Mouse (Mus musculus): ENCODE data around the gene Etl4. TPM values are rescaled to one million over a fixed set of nuclear protein-coding genes. Genes with fewer than 3 reads are reported as not detected.

Etl4 gene
- polyA plus RNA-seq (2015; fragmentation: Nextera tagmentation; extraction: Ambion mirVana), result 7.2 and 10.6 TPM in 2 replicates

DNA sequence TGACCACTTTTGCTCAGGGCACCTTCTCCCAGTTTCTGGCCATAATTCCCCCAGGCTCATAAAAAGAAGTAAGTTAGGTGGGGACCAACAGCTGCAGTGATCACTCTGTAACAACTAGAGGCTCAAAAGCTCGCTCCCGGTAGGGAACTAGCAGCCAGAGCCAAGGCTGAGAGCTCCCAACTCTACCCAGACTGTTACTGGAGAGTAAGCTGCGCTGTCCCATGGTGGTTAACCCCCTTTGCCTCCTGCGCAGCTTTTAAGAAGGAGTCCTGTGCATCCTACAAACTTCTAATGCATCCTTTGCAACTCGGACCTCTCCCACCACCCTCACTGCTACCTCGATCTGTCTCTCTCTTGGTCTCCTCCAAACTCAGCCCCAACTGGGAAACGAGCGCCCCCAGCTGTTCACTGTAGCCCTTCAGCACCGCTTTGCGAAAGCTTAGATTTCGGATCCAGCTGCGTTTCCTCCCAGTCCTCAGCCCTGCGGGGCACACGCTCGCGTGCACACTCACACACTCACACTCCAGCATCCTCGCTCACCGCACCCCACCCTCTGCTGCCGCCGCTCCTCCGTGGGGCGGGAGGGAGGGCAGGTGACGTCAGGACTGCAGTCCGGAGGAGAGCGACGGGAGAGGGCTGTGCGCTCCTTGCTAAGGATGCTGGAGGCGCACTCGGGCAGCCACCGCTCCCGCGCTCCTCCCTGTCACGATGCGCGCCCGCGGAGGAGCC lies at the start of gene Etl4:
Gene Etl4, plus strand, starts transcription at position 610 of the 729 bp plus-strand sequence.
- H3K4me1 ChIP-seq, result peaks cover 22% of the 10 kb centered on the region
- peaks cover 20% of the 10 kb centered on the region for H3K27me3 ChIP-seq (replicated peaks)
- no peaks in the 10 kb centered on the region for H3K36me3 ChIP-seq
- H3K4me3 ChIP-seq (replicated peaks), result peak within 1 kb of the TSS; percentile 64
- ATAC-seq (ENCODE audit: low FRiP score), result peak; percentile 94
- WGBS, result under 1% methylated on average over 37 of the region's 37 CpGs
- no peaks in the 10 kb centered on the region for H3K9me3 ChIP-seq (replicated peaks)
- peak within 1 kb of the TSS; percentile 98 for H3K4me2 ChIP-seq
- peak within 1 kb of the TSS; percentile 47 for H3K9ac ChIP-seq (replicated peaks)
- H3K27ac ChIP-seq (replicated peaks), result no peak within 1 kb of the TSS

DNA sequence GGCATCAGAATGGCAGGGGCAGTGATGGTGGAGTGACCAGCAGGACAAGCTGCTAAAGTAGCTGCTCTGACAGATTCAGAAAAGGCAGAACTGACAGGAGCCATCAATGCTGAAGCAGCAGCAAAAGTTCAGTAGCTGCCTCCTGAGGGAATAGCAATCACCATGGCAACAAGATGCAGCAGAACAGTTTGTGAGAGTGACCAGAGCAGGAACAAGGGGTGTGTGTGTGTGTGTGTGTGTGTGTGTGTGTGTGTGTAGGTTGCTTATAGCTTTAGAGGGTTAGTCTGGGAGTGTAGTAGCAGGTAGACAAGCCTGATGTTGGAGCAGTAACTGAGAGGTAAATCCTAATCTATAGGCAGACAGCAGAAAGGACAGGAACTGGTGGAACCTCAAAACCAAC lies 40.4 kb upstream of the Etl4 start:
- Histone ChIP-seq H3K4me3 (replicated peaks) (no peak overlapping the region), H3K9me3 (replicated peaks) (no peaks in the 10 kb centered on the region), H3K27ac (replicated peaks) (no peak overlapping the region), H3K4me2 (no peak overlapping the region), H3K27me3 (replicated peaks) (no peaks in the 10 kb centered on the region), H3K9ac (replicated peaks) (no peak overlapping the region), H3K4me1 (no peaks in the 10 kb centered on the region), H3K36me3 (no peaks in the 10 kb centered on the region)
- ATAC-seq (ENCODE audit: low FRiP score), result no peak

DNA sequence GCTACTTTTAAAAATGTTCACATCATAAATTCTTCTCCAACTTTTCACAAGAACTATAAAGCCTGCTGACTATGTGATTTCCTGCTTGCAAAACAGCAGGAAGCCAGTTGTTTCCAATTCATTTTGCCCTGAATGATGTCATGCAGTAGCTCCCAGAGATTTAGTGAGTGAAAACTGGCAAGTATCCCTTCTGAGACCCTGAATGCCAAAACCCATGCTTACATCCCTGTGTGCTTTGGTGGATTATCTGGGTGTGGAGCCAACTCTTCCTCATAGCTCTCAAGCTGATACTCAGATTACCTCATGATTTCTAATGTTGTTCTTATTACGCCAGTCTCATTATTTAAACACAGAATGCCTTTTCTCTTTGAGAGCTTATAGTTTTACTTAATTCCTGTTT lies 37.7 kb upstream of the Etl4 start:
- Histone ChIP-seq H3K36me3 (no peaks in the 10 kb centered on the region), H3K9me3 (replicated peaks) (no peaks in the 10 kb centered on the region), H3K4me1 (no peaks in the 10 kb centered on the region), H3K9ac (replicated peaks) (no peak overlapping the region), H3K27ac (replicated peaks) (no peak overlapping the region), H3K4me2 (no peak overlapping the region), H3K27me3 (replicated peaks) (no peaks in the 10 kb centered on the region), H3K4me3 (replicated peaks) (no peak overlapping the region)
- no peak for ATAC-seq (ENCODE audit: low FRiP score)
- 82% methylated on average over 1 of the region's 1 CpGs for WGBS

- no peaks in the 10 kb centered on the region for H3K36me3 ChIP-seq
- no peaks in the 10 kb centered on the region for H3K4me1 ChIP-seq
- H3K27ac ChIP-seq (replicated peaks), result no peak overlapping the region
- H3K9me3 ChIP-seq (replicated peaks), result no peaks in the 10 kb centered on the region
- H3K4me2 ChIP-seq, result no peak overlapping the region
- no peak overlapping the region for H3K4me3 ChIP-seq (replicated peaks)
- H3K9ac ChIP-seq (replicated peaks), result no peak overlapping the region
- 51% methylated on average over 4 of the region's 4 CpGs for WGBS
- H3K27me3 ChIP-seq (replicated peaks), result no peaks in the 10 kb centered on the region
- ATAC-seq (ENCODE audit: low FRiP score), result no peak
Measured at GRCm38 (mm10) chr2:19890875-19891274, 18.7 kb upstream of the Etl4 start.

DNA sequence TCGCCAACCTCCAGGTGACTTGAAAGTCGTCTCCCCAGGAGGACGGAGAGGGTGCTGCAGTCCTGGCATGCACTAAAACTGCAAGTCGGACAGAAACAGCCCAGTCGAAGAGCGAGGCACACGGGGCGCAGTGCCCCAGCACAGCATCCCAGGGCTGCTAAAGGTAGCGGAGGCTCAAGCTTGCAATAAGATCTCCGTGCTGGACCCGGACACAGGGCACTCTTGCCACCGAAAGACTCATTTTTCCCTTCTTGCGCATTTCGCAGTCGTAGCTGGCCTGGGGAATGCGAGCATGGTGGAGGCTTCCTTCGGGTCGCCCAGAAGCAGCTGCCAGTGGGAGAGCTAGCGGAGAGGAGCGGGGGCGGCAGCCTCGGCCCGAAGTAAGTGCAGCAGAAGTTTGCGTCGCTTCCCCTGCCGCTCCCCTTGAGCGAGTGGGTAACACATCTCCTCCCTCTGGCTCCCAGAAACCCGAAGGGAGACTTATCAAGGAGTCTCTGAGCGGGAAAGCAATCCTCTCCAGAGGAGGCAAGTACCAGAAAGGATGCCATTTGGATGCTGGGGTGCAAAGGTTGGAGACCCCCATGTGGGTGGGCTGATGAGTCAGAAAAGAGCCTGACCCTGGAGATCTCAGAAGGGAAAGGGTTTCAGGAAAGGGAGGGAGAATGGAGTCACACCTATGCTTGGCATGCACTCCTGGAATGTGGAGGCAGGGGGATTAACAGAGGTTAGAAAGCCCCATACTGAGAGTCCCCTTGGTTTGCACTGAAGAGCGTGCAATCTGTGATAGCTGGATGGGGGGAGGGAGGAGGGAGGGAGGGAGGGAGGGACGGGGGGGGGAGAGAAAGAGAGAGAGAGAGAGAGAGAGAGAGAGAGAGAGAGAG lies 560 bp downstream of the Etl4 start:
- Histone ChIP-seq H3K4me1 (peaks cover 22% of the 10 kb centered on the region), H3K4me3 (replicated peaks) (peak overlapping the region; percentile 64), H3K27me3 (replicated peaks) (peaks cover 20% of the 10 kb centered on the region), H3K4me2 (peak overlapping the region; percentile 98), H3K36me3 (no peaks in the 10 kb centered on the region), H3K9me3 (replicated peaks) (no peaks in the 10 kb centered on the region), H3K27ac (replicated peaks) (no peak overlapping the region), H3K9ac (replicated peaks) (peak overlapping the region; percentile 47)
- WGBS, result under 1% methylated on average over 30 of the region's 31 CpGs
- peak; percentile 73 for ATAC-seq (ENCODE audit: low FRiP score)

DNA sequence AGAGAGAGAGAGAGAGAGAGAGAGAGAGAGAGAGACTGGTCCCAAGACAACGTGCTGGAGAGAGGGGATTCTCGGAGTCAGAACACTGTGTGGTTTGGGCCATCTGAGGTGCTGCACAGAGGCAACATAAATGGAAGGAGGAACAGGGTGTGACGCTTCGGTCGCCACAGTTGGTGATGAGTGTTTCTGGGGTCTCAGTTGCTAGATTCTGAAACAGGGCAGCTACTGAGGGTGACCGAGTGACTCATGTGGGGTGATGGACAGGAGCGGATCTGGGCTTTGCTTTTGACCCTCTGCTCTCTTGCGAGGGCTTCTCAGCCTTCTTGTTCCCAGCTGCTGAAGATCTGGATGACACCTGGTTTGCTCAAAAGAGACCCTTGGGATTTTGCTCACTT lies 1.2 kb downstream of the Etl4 start:
- Histone ChIP-seq H3K27ac (replicated peaks) (no peak overlapping the region), H3K36me3 (no peaks in the 10 kb centered on the region), H3K4me3 (replicated peaks) (peak overlapping the region; percentile 30), H3K27me3 (replicated peaks) (peaks cover 20% of the 10 kb centered on the region), H3K4me2 (peak overlapping the region; percentile 98), H3K9me3 (replicated peaks) (no peaks in the 10 kb centered on the region), H3K4me1 (peaks cover 22% of the 10 kb centered on the region), H3K9ac (replicated peaks) (no peak overlapping the region)
- ATAC-seq (ENCODE audit: low FRiP score), result no peak
- 2% methylated on average over 8 of the region's 8 CpGs for WGBS

- H3K27ac ChIP-seq (replicated peaks), result no peak overlapping the region
- WGBS, result 29% methylated on average over 6 of the region's 6 CpGs
- no peaks in the 10 kb centered on the region for H3K9me3 ChIP-seq (replicated peaks)
- no peak for ATAC-seq (ENCODE audit: low FRiP score)
- H3K4me1 ChIP-seq, result no peaks in the 10 kb centered on the region
- H3K9ac ChIP-seq (replicated peaks), result no peak overlapping the region
- no peaks in the 10 kb centered on the region for H3K36me3 ChIP-seq
- H3K4me3 ChIP-seq (replicated peaks), result no peak overlapping the region
- H3K4me2 ChIP-seq, result no peak overlapping the region
- H3K27me3 ChIP-seq (replicated peaks), result no peaks in the 10 kb centered on the region; the same call in 1 of the 2 replicates
Measured at GRCm38 (mm10) chr2:19919190-19919589, 9.6 kb downstream of the Etl4 start.

DNA sequence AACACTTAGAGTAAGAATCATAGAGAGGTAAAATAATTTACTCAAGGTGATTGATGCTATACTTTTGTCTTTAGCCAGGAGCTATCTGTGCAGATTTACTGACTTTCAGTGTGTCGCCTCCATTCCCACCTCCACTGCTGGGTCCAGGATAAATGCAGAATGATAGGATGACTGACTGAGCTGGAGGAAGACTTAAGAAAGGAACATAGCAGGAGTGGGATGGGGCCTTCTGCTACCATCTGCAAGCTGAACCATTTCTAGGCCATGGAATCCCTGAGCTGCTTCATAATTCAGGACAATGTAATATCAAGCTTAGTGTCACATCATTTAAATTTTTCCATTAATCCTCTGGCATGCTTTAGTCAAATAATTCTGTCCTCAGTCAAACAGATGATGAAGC lies 20.4 kb downstream of the Etl4 start:
- no peaks in the 10 kb centered on the region for H3K36me3 ChIP-seq
- no peak overlapping the region for H3K9ac ChIP-seq (replicated peaks)
- ATAC-seq (ENCODE audit: low FRiP score), result no peak
- no peaks in the 10 kb centered on the region for H3K27me3 ChIP-seq (replicated peaks)
- no peaks in the 10 kb centered on the region for H3K4me1 ChIP-seq
- no peak overlapping the region for H3K4me2 ChIP-seq
- WGBS, result 82% methylated on average over 1 of the region's 1 CpGs
- 0 out of 2 replicates have a peak, but pooled peaks cover 3% of the 10 kb centered on the region for H3K9me3 ChIP-seq (replicated peaks)
- H3K27ac ChIP-seq (replicated peaks), result no peak overlapping the region
- no peak overlapping the region for H3K4me3 ChIP-seq (replicated peaks)

- Histone ChIP-seq H3K27me3 (replicated peaks) (no peaks in the 10 kb centered on the region), H3K4me1 (no peaks in the 10 kb centered on the region), H3K9me3 (replicated peaks) (no peaks in the 10 kb centered on the region), H3K4me2 (no peak overlapping the region), H3K36me3 (no peaks in the 10 kb centered on the region), H3K27ac (replicated peaks) (no peak overlapping the region), H3K9ac (replicated peaks) (no peak overlapping the region), H3K4me3 (replicated peaks) (no peak overlapping the region)
- ATAC-seq (ENCODE audit: low FRiP score), result no peak
- 71% methylated on average over 1 of the region's 1 CpGs for WGBS
Measured at GRCm38 (mm10) chr2:19933836-19934235, 24.3 kb downstream of the Etl4 start.

GRCm38 (mm10) chr2:19945205-19945604 lies 35.6 kb downstream of the Etl4 start:
- H3K9ac ChIP-seq (replicated peaks), result no peak overlapping the region
- H3K4me1 ChIP-seq, result no peaks in the 10 kb centered on the region
- H3K4me2 ChIP-seq, result no peak overlapping the region
- no peaks in the 10 kb centered on the region for H3K36me3 ChIP-seq
- ATAC-seq (ENCODE audit: low FRiP score), result no peak
- H3K27me3 ChIP-seq (replicated peaks), result no peaks in the 10 kb centered on the region
- H3K27ac ChIP-seq (replicated peaks), result no peak overlapping the region
- H3K9me3 ChIP-seq (replicated peaks), result no peaks in the 10 kb centered on the region
- H3K4me3 ChIP-seq (replicated peaks), result no peak overlapping the region
- 92% methylated on average over 6 of the region's 6 CpGs for WGBS

DNA sequence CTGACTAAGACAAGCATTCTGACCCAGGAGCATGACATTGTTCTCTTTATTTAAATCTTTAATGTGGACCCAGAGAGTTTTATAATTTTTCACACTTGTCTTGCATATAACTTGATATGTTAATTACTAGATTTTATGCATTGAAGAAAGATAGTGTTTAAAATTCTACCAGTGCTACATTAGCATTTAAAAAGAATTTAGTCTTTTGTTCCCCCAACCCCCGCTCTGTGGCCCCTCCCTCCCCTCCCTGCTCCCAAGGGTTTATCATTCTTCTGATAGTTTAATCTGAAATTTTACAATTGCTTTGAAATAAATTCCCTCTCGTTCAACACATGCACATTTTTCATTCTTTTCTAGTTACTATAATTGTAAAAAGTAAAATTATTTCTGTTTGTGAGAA lies 43.4 kb downstream of the Etl4 start:
- Histone ChIP-seq H3K36me3 (no peaks in the 10 kb centered on the region), H3K4me1 (no peaks in the 10 kb centered on the region), H3K27ac (replicated peaks) (no peak overlapping the region), H3K4me2 (no peak overlapping the region), H3K27me3 (replicated peaks) (no peaks in the 10 kb centered on the region), H3K9ac (replicated peaks) (no peak overlapping the region), H3K9me3 (replicated peaks) (no peaks in the 10 kb centered on the region), H3K4me3 (replicated peaks) (no peak overlapping the region)
- no peak for ATAC-seq (ENCODE audit: low FRiP score)
- WGBS, result 76% methylated on average over 2 of the region's 2 CpGs

GRCm38 (mm10) chr2:19966445-19966844 lies 56.9 kb downstream of the Etl4 start:
- Histone ChIP-seq H3K9ac (replicated peaks) (no peak overlapping the region), H3K4me2 (no peak overlapping the region), H3K9me3 (replicated peaks) (no peaks in the 10 kb centered on the region), H3K36me3 (no peaks in the 10 kb centered on the region), H3K27ac (replicated peaks) (no peak overlapping the region), H3K4me3 (replicated peaks) (no peak overlapping the region), H3K4me1 (no peaks in the 10 kb centered on the region), H3K27me3 (replicated peaks) (no peaks in the 10 kb centered on the region)
- no peak for ATAC-seq (ENCODE audit: low FRiP score)
- 62% methylated on average over 7 of the region's 7 CpGs for WGBS

Measured in neural tube, embryonic 15.5 days (tissue).